Mouse (Mus musculus) MEL (cell line): ENCODE measurements around the gene Dnajb1. TPM values are rescaled to one million over a fixed set of nuclear protein-coding genes. Genes with fewer than 3 reads are reported as not detected.
"Not testable (repeated sequence)": the region's sequence is repeated elsewhere in the genome, so short reads cannot be mapped to it uniquely, and the experiment has no call there.

Source experiments
- DNase-seq: peaks from one replicate; pipeline ENCODE4 v3.0.0; 2011; ENCODE audit warnings: low read depth, low spot score
- H3K27ac ChIP-seq: 2 replicates; pipeline ENCODE4 v1.5.1; 2012; ENCODE audit warnings: low read depth, mild to moderate bottlenecking, control low read depth, low read length, moderate library complexity; ENCODE audit not compliant: control insufficient read depth
- H3K27me3 ChIP-seq, 2 experiments: fragments of 150-350 bp in 1 of 2; sonication (generic) in 1 of 2; 2 replicates each; pipeline ENCODE4 v1.6.1; 2012; ENCODE audit warnings: low read length in 2 of 2, mild to moderate bottlenecking in 2 of 2, improper control_type of control experiment in 1 of 2, moderate library complexity in 1 of 2; ENCODE audit not compliant: insufficient read depth in 2 of 2, control insufficient read depth in 1 of 2
- H3K36me3 ChIP-seq, 2 experiments: 2 replicates each; pipeline ENCODE4 v1.6.1; 2012 to 2014; ENCODE audit warnings: low read length in 2 of 2, improper control_type of control experiment in 1 of 2, inconsistent platforms in 1 of 2, mild to moderate bottlenecking in 1 of 2; ENCODE audit not compliant: insufficient read depth in 2 of 2, control insufficient read depth in 1 of 2
- H3K4me1 ChIP-seq, 2 experiments: fragments of 150-350 bp in 1 of 2; sonication (generic) in 1 of 2; 2 replicates each; pipeline ENCODE4 v1.6.1; 2012; ENCODE audit warnings: low read length in 2 of 2, improper control_type of control experiment in 1 of 2, mild to moderate bottlenecking in 1 of 2; ENCODE audit not compliant: insufficient read depth in 2 of 2, control insufficient read depth in 1 of 2
- H3K4me3 ChIP-seq, 2 experiments: fragments of 150-350 bp in 1 of 2; sonication (generic) in 1 of 2; 2 replicates each; pipeline ENCODE4 v1.5.1; 2012; ENCODE audit warnings: low read depth in 2 of 2, low read length in 2 of 2, mild to moderate bottlenecking in 2 of 2, moderate library complexity in 2 of 2, control low read depth in 1 of 2, improper control_type of control experiment in 1 of 2; ENCODE audit not compliant: control insufficient read depth in 1 of 2, insufficient read depth in 1 of 2
- H3K79me2 ChIP-seq: 2 replicates; pipeline ENCODE4 v1.6.1; 2012; ENCODE audit warnings: mild to moderate bottlenecking, low read length, moderate library complexity; ENCODE audit not compliant: control insufficient read depth, poor library complexity, insufficient read depth
- H3K9ac ChIP-seq: 2 replicates; pipeline ENCODE4 v1.6.1; 2012; ENCODE audit warnings: low read depth, mild to moderate bottlenecking, control low read depth, low read length, moderate library complexity; ENCODE audit not compliant: control insufficient read depth, poor library complexity, severe bottlenecking
- H3K9me3 ChIP-seq: fragments of 150-350 bp; sonication (generic); replicated peaks from 2 replicates; pipeline ENCODE4 v1.6.1; 2012; ENCODE audit warnings: mild to moderate bottlenecking, low read length, improper control_type of control experiment, moderate library complexity; ENCODE audit not compliant: insufficient read depth
- BHLHE40 ChIP-seq: IDR thresholded peaks from 2 replicates; pipeline ENCODE4 v1.6.1; 2012; ENCODE audit warnings: low read depth, mild to moderate bottlenecking, inconsistent platforms, low read length, improper control_type of control experiment, borderline replicate concordance
- CHD1 ChIP-seq: IDR thresholded peaks from 2 replicates; pipeline ENCODE4 v1.6.1; 2012; ENCODE audit warnings: low read depth, mild to moderate bottlenecking, inconsistent platforms, low read length, improper control_type of control experiment
- CHD2 ChIP-seq: IDR thresholded peaks from 2 replicates; pipeline ENCODE4 v1.6.1; 2011; ENCODE audit warnings: low read length, improper control_type of control experiment
- CTCF ChIP-seq, 3 experiments: IDR thresholded peaks in 2 of 3; conservative IDR thresholded peaks in 1 of 3; 2 replicates each; pipeline ENCODE4 v1.5.1; 2011 to 2012; ENCODE audit warnings: low read length in 3 of 3, low read depth in 2 of 3, mild to moderate bottlenecking in 2 of 3, improper control_type of control experiment in 1 of 3, inconsistent platforms in 1 of 3, mixed read lengths in 1 of 3, moderate library complexity in 1 of 3; ENCODE audit not compliant: control insufficient read depth in 1 of 3, insufficient read depth in 1 of 3, poor library complexity in 1 of 3, severe bottlenecking in 1 of 3
- E2F4 ChIP-seq: IDR thresholded peaks from 2 replicates; pipeline ENCODE4 v1.6.1; 2011; ENCODE audit warnings: low read depth, low read length, improper control_type of control experiment, borderline replicate concordance
- EP300 ChIP-seq, 2 experiments: IDR thresholded peaks; 2 replicates each; pipeline ENCODE4 v1.6.1; 2011; ENCODE audit warnings: improper control_type of control experiment in 2 of 2, low read length in 2 of 2, low read depth in 1 of 2, mild to moderate bottlenecking in 1 of 2
- GATA1 ChIP-seq: IDR thresholded peaks from 2 replicates; pipeline ENCODE4 v1.6.1; 2011; ENCODE audit warnings: low read depth, low read length, improper control_type of control experiment
- JUND ChIP-seq: IDR thresholded peaks from 2 replicates; pipeline ENCODE4 v1.6.1; 2011; ENCODE audit warnings: low read depth, mild to moderate bottlenecking, improper control_type of control experiment, low read length
- MAX ChIP-seq: IDR thresholded peaks from 2 replicates; pipeline ENCODE4 v1.6.1; 2011; ENCODE audit warnings: low read length, improper control_type of control experiment
- MXI1 ChIP-seq: IDR thresholded peaks from 2 replicates; pipeline ENCODE4 v1.6.1; 2011; ENCODE audit warnings: mild to moderate bottlenecking, low read depth, low read length, improper control_type of control experiment
- MYB ChIP-seq: IDR thresholded peaks from 2 replicates; pipeline ENCODE4 v1.6.1; 2011; ENCODE audit warnings: mild to moderate bottlenecking, low read depth, low read length, improper control_type of control experiment
- MYC ChIP-seq: IDR thresholded peaks from 2 replicates; pipeline ENCODE4 v1.6.1; 2011; ENCODE audit warnings: low read depth, mild to moderate bottlenecking, low read length, improper control_type of control experiment, moderate library complexity
- NELFE ChIP-seq: IDR thresholded peaks from 2 replicates; pipeline ENCODE4 v1.6.1; 2011; ENCODE audit warnings: low read depth, low read length, improper control_type of control experiment
- NRF1 ChIP-seq: IDR thresholded peaks from 2 replicates; pipeline ENCODE4 v1.6.1; 2014; ENCODE audit warnings: low read depth, mild to moderate bottlenecking, inconsistent platforms, low read length, improper control_type of control experiment, moderate library complexity; ENCODE audit not compliant: poor library complexity, insufficient read depth, severe bottlenecking
- RAD21 ChIP-seq: IDR thresholded peaks from 2 replicates; pipeline ENCODE4 v1.6.1; 2011; ENCODE audit warnings: mild to moderate bottlenecking, low read depth, low read length, improper control_type of control experiment
- RCOR1 ChIP-seq: IDR thresholded peaks from 2 replicates; pipeline ENCODE4 v1.6.1; 2012; ENCODE audit warnings: low read depth, mild to moderate bottlenecking, inconsistent platforms, low read length, improper control_type of control experiment
- SIN3A ChIP-seq: IDR thresholded peaks from 2 replicates; pipeline ENCODE4 v1.6.1; 2012; ENCODE audit warnings: low read length, improper control_type of control experiment, inconsistent platforms
- SMC3 ChIP-seq: IDR thresholded peaks from 2 replicates; pipeline ENCODE4 v1.6.1; 2011; ENCODE audit warnings: low read depth, low read length, improper control_type of control experiment
- TBP ChIP-seq: IDR thresholded peaks from 2 replicates; pipeline ENCODE4 v1.8.0; 2011; ENCODE audit warnings: low read depth, low read length, improper control_type of control experiment
- TCF12 ChIP-seq: IDR thresholded peaks from 2 replicates; pipeline ENCODE4 v1.6.1; 2014; ENCODE audit warnings: low read depth, mild to moderate bottlenecking, inconsistent platforms, low read length, improper control_type of control experiment, moderate library complexity
- UBTF ChIP-seq: IDR thresholded peaks from 2 replicates; pipeline ENCODE4 v1.6.1; 2012; ENCODE audit warnings: low read depth, mild to moderate bottlenecking, inconsistent platforms, low read length, improper control_type of control experiment, moderate library complexity, borderline replicate concordance; ENCODE audit not compliant: insufficient read depth
- USF1 ChIP-seq: IDR thresholded peaks from 2 replicates; pipeline ENCODE4 v1.6.1; 2014; ENCODE audit warnings: low read depth, mild to moderate bottlenecking, inconsistent platforms, low read length, improper control_type of control experiment, moderate library complexity
- USF2 ChIP-seq, 2 experiments: IDR thresholded peaks; 2 replicates each; pipeline ENCODE4 v1.6.1; 2011 to 2012; ENCODE audit warnings: improper control_type of control experiment in 2 of 2, low read length in 2 of 2, borderline replicate concordance in 1 of 2, inconsistent platforms in 1 of 2, low read depth in 1 of 2, mild to moderate bottlenecking in 1 of 2; ENCODE audit not compliant: insufficient read depth in 1 of 2
- ZC3H11A ChIP-seq: IDR thresholded peaks from 2 replicates; pipeline ENCODE4 v1.6.1; 2012; ENCODE audit warnings: low read depth, mild to moderate bottlenecking, inconsistent platforms, low read length, improper control_type of control experiment
- ZKSCAN1 ChIP-seq: IDR thresholded peaks from 2 replicates; pipeline ENCODE4 v1.6.1; 2012; ENCODE audit warnings: low read depth, mild to moderate bottlenecking, inconsistent platforms, low read length, improper control_type of control experiment, moderate library complexity
- ZMIZ1 ChIP-seq: IDR thresholded peaks from 2 replicates; pipeline ENCODE4 v1.6.1; 2012; ENCODE audit warnings: low read depth, mild to moderate bottlenecking, inconsistent platforms, low read length, improper control_type of control experiment, moderate library complexity
- ZNF384 ChIP-seq: IDR thresholded peaks from 2 replicates; pipeline ENCODE4 v1.6.1; 2012; ENCODE audit warnings: low read depth, mild to moderate bottlenecking, inconsistent platforms, low read length, improper control_type of control experiment
- polyA plus RNA-seq, 2 experiments: library from polyadenylated mRNA; stranded (reverse) in 1 of 2; unstranded in 1 of 2; fragments of >175 nt in 1 of 2; fragments of >200 nt in 1 of 2; gene quantifications; 2 replicates each; pipeline versions ENCODE4 v1.2.1 to v1.2.4; 2012; ENCODE audit warnings: low replicate concordance in 2 of 2, low read depth in 1 of 2; ENCODE audit not compliant: insufficient read length in 2 of 2, insufficient read depth in 1 of 2, missing spikeins in 1 of 2
- total RNA-seq: library from RNA; depleted of rRNA; stranded (reverse); fragments of 300-350 nt; gene quantifications from 2 replicates; pipeline ENCODE4 v1.2.3, GENCODE M21; 2012

Dnajb1 gene
- total and polyA plus RNA-seq, 3 experiments = 43.2 to 56.6 TPM; not detected in 1

DNA sequence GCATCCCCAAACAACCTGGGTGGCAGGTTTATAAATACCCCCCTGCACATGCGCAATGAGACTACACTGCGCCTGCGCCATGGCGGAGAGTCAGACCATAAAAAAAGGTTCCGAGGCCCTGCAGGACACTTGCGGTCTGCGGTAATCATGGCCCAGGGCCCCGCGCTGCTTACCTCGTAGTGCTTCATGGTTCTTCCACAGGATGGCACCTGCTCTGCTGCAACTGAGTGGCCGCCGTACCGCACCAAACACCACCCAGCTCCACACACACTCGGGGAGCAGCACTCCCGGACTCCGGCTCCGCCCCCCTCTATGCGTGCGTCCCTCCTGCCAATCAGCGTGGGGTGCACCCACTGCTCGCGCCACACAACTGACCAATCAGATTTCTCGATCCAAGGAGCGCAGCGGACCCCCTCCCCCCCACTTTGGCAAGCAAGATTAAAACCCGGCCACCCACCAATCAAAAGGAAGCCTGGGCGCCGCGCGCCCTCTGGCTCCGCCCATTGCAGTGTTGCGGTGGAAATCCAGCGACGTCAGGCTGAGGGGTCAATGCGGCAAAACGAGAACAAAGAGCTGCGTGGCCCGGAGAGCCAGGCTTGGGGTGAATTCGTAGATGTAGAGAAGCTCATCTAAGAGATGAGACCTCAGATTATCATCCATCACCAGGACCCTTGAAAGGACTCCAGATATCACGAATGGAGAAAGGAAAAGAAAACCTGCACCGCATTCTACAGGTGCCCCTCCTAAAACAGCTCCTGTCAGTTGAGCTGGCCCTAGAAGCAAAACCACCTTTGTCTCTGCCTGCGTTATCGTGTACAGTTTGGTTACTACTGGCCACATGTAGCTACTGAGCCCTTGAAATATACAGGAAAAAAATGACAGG lies 13.6 kb upstream of the Dnajb1 start (continued):
- TF ChIP-seq TCF12 = peak; percentile 16; the same call in 1 of the 2 replicates
- no peak for TF ChIP-seq CTCF (IDR thresholded peaks at IDR 0.05 in 2 of 3, conservative IDR thresholded peaks at IDR 0.05 in 1 of 3; ENCODE audit: control insufficient read depth in 1 of 3, insufficient read depth in 1 of 3, low read depth in 2 of 3, low read length in 3 of 3, poor library complexity in 1 of 3, severe bottlenecking in 1 of 3)
- TF ChIP-seq, all 39 proteins: peak for 14

DNA sequence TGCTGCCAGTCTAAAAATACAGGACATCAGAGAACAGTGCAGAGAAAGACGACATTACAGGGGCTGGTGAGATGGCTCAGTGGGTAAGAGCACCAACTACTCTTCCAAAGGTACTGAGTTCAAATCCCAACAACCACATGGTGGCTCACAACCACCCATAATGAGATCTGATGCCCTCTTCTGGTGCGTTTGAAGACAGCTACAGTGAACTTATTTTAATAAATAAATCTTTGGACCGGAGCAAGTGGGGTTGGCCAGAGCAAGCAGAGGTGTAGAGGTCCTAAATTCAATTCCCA lies 13.0 kb upstream of the Dnajb1 start:
- H3K79me2 ChIP-seq = peaks cover 30% of the 10 kb centered on the region
- peak overlapping the region; percentile 96 for H3K27ac ChIP-seq
- 0 out of 6 replicates have a peak, but pooled peaks of 1 of the 3 experiments have one; percentile 7 for TF ChIP-seq CTCF (IDR thresholded peaks at IDR 0.05 in 2 of 3, conservative IDR thresholded peaks at IDR 0.05 in 1 of 3; ENCODE audit: control insufficient read depth in 1 of 3, insufficient read depth in 1 of 3, low read depth in 2 of 3, low read length in 3 of 3, poor library complexity in 1 of 3, severe bottlenecking in 1 of 3)
- TF ChIP-seq TBP = peak; percentile 82
- peak overlapping the region; percentile 93 for H3K9ac ChIP-seq
- not testable (repeated sequence) for DNase-seq, H3K27me3 ChIP-seq, H3K36me3 ChIP-seq, H3K9me3 ChIP-seq
- peak overlapping the region; percentile 71 to 91 for H3K4me3 ChIP-seq
- peaks cover 10 to 11% of the 10 kb centered on the region in 2 experiments for H3K4me1 ChIP-seq

DNA sequence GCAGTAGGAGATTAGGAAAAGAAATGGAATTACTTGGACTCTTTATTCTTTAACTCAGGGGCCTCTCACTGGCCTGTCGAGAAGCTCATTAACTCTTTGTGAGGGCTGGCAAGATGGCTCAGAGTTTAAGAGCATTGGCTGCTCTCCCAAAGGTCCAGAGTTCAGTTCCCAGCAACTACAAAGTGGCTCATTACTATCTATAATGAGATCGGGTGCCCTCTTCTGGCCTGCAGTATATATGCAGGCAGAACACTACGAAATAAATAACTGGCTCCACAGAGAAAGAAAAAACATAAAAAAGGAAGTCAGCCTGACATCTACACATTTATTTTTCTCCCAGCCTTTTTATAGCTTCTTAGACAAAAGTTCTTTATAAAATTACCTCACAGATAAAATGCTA lies 11.6 kb upstream of the Dnajb1 start:
- H3K4me1 ChIP-seq = peaks cover 17 to 18% of the 10 kb centered on the region in 2 experiments
- DNase-seq = peak; percentile 77
- no peak overlapping the region for H3K27ac ChIP-seq
- TF ChIP-seq BHLHE40 = no peak
- no peak for TF ChIP-seq SIN3A
- TF ChIP-seq USF1 = no peak
- TF ChIP-seq ZKSCAN1 = no peak
- no peak for TF ChIP-seq USF2 (IDR thresholded peaks at IDR 0.05; ENCODE audit: borderline replicate concordance in 1 of 2, insufficient read depth in 1 of 2, low read depth in 1 of 2, low read length in 2 of 2)
- 0 out of 2 replicates have a peak, but pooled peaks have one; percentile 18 for TF ChIP-seq TBP
- TF ChIP-seq MYB = no peak
- TF ChIP-seq ZMIZ1 = no peak
- TF ChIP-seq CHD1 = no peak
- TF ChIP-seq MAX = no peak
- TF ChIP-seq MXI1 = no peak
- TF ChIP-seq JUND = no peak
- TF ChIP-seq EP300 (IDR thresholded peaks at IDR 0.05; ENCODE audit: low read depth in 1 of 2, low read length in 2 of 2) = no peak
- no peak for TF ChIP-seq MYC
- no peak for TF ChIP-seq TCF12
- TF ChIP-seq ZC3H11A = 0 out of 2 replicates have a peak, but pooled peaks have one; percentile 28
- TF ChIP-seq CHD2 = no peak
- TF ChIP-seq NRF1 = no peak
- no peak for TF ChIP-seq E2F4
- no peak for TF ChIP-seq RCOR1
- TF ChIP-seq GATA1 = 0 out of 2 replicates have a peak, but pooled peaks have one; percentile 7
- peak; percentile 41 for TF ChIP-seq RAD21
- peak; percentile 45 for TF ChIP-seq SMC3
- peak; percentile 62 for TF ChIP-seq ZNF384
- TF ChIP-seq NELFE = no peak
- TF ChIP-seq UBTF = no peak

More for the DNA sequence above, 11.6 kb upstream of the Dnajb1 start:
- H3K4me3 ChIP-seq = no peak overlapping the region
- H3K9ac ChIP-seq = no peak overlapping the region
- H3K36me3 ChIP-seq = peaks cover 0 to 17% of the 10 kb centered on the region in 2 experiments; a peak in 2 of 4 replicates
- peaks cover 24% of the 10 kb centered on the region for H3K79me2 ChIP-seq
- no peaks in the 10 kb centered on the region for H3K27me3 ChIP-seq
- no peaks in the 10 kb centered on the region for H3K9me3 ChIP-seq
